Mouse (Mus musculus) myocyte (in vitro differentiated cells): Measurements from ENCODE around the gene Spock1.

Experiments used
- CEBPB ChIP-seq: IDR thresholded peaks from 2 replicates; pipeline ENCODE4 v1.6.1; 2011; ENCODE audit warnings: mild to moderate bottlenecking, moderate library complexity; ENCODE audit not compliant: poor library complexity, insufficient read depth, severe bottlenecking
- E2F4 ChIP-seq: IDR thresholded peaks from one replicate; pipeline ENCODE4 v1.6.1; 2011; ENCODE audit warnings: mild to moderate bottlenecking, control low read depth, moderate library complexity; ENCODE audit not compliant: insufficient read depth
- MAX ChIP-seq: IDR thresholded peaks from one replicate; pipeline ENCODE4 v1.6.1; 2011; ENCODE audit warnings: low read depth, mild to moderate bottlenecking, control low read depth
- MYOD1 ChIP-seq, 3 experiments: IDR thresholded peaks; one replicate each; pipeline ENCODE4 v1.6.1; 2011; ENCODE audit warnings: control low read depth in 2 of 3, low read depth in 2 of 3, mild to moderate bottlenecking in 2 of 3, moderate library complexity in 1 of 3; ENCODE audit not compliant: insufficient read length in 2 of 3, control insufficient read depth in 1 of 3
- MYOG ChIP-seq, 3 experiments: IDR thresholded peaks; one replicate each; pipeline ENCODE4 v1.6.1; 2011; ENCODE audit warnings: control low read depth in 2 of 3, low read depth in 2 of 3, mild to moderate bottlenecking in 2 of 3; ENCODE audit not compliant: insufficient read length in 2 of 3, control insufficient read depth in 1 of 3, insufficient read depth in 1 of 3
- POLR2A ChIP-seq: IDR thresholded peaks from one replicate; pipeline ENCODE4 v1.6.1; 2011; ENCODE audit warnings: low read depth, mild to moderate bottlenecking, control low read depth, moderate library complexity; ENCODE audit not compliant: insufficient read length
- POLR2AphosphoS2 ChIP-seq: IDR thresholded peaks from one replicate; pipeline ENCODE4 v1.6.1; 2011; ENCODE audit warnings: low read depth, control low read depth; ENCODE audit not compliant: insufficient read length
- TCF12 ChIP-seq: IDR thresholded peaks from one replicate; pipeline ENCODE4 v1.6.1; 2011; ENCODE audit warnings: mild to moderate bottlenecking, control low read depth; ENCODE audit not compliant: poor library complexity, insufficient read depth, severe bottlenecking
- USF1 ChIP-seq: IDR thresholded peaks from one replicate; pipeline ENCODE4 v1.6.1; 2011; ENCODE audit warnings: low read depth, mild to moderate bottlenecking, control low read depth, moderate library complexity

- no peak for TF ChIP-seq E2F4
- no peak for TF ChIP-seq MYOD1 (IDR thresholded peaks at IDR 0.05; ENCODE audit: control insufficient read depth in 1 of 3, insufficient read length in 2 of 3, low read depth in 2 of 3)
- TF ChIP-seq POLR2A, result no peak
- TF ChIP-seq CEBPB, result no peak
- TF ChIP-seq MAX, result no peak
- TF ChIP-seq POLR2AphosphoS2, result no peak
- TF ChIP-seq USF1, result no peak
- no peak for TF ChIP-seq MYOG (IDR thresholded peaks at IDR 0.05; ENCODE audit: control insufficient read depth in 1 of 3, insufficient read depth in 1 of 3, insufficient read length in 2 of 3, low read depth in 2 of 3)
- TF ChIP-seq TCF12, result no peak
Measured at GRCm38 (mm10) chr13:57744667-57745066, 163.5 kb downstream of the Spock1 start.
